Mouse (Mus musculus): ENCODE measurements at regions not wholly inside any gene's neighbourhood (a gene's known extent, or its start where the extent isn't known, plus 50 kb on each side); places are given as distances from the start of the nearest gene placed in this dataset.

- Histone ChIP-seq H3K4me1 (replicated peaks; ENCODE audit: control insufficient read depth, insufficient read depth, low read length) (no peaks in the 10 kb centered on the region), H3K27me3 (replicated peaks; ENCODE audit: control insufficient read depth, insufficient read depth, low read length) (no peaks in the 10 kb centered on the region), H3K36me3 (ENCODE audit: control insufficient read depth, insufficient read depth) (no peaks in the 10 kb centered on the region), H3K4me3 (replicated peaks; ENCODE audit: low read length) (no peak overlapping the region), H3K27ac (ENCODE audit: low read length) (no peak overlapping the region), H3K4me2 (ENCODE audit: low read length) (no peak overlapping the region), H3K9me3 (ENCODE audit: control insufficient read depth, low read length) (no peaks in the 10 kb centered on the region), H3K9ac (replicated peaks; ENCODE audit: low read depth, low read length) (no peak overlapping the region)
- ATAC-seq: no peak
- 91% methylated on average over 3 of the region's 3 CpGs for WGBS
Measured at GRCm38 (mm10) chr2:178869160-178869559, 438.8 kb downstream of the Cdh26 start.

- H3K4me2 ChIP-seq (ENCODE audit: low read length): no peak overlapping the region
- no peak overlapping the region for H3K4me3 ChIP-seq (replicated peaks; ENCODE audit: low read length)
- no peaks in the 10 kb centered on the region for H3K36me3 ChIP-seq (ENCODE audit: control insufficient read depth, insufficient read depth)
- no peaks in the 10 kb centered on the region for H3K27me3 ChIP-seq (replicated peaks; ENCODE audit: control insufficient read depth, insufficient read depth, low read length)
- WGBS: 79% methylated on average over 12 of the region's 12 CpGs
- no peaks in the 10 kb centered on the region for H3K4me1 ChIP-seq (replicated peaks; ENCODE audit: control insufficient read depth, insufficient read depth, low read length)
- H3K9ac ChIP-seq (replicated peaks; ENCODE audit: low read depth, low read length): no peak overlapping the region
- no peaks in the 10 kb centered on the region for H3K9me3 ChIP-seq (ENCODE audit: control insufficient read depth, low read length)
- H3K27ac ChIP-seq (ENCODE audit: low read length): no peak overlapping the region
- no peak for ATAC-seq
Measured at GRCm38 (mm10) chr2:178878436-178878835, 448.1 kb downstream of the Cdh26 start.

GRCm38 (mm10) chr2:178885686-178886085 lies 455.4 kb downstream of the Cdh26 start:
- WGBS: 53% methylated on average over 5 of the region's 5 CpGs
- no peak overlapping the region for H3K9ac ChIP-seq (replicated peaks; ENCODE audit: low read depth, low read length)
- ATAC-seq: no peak
- H3K4me1 ChIP-seq (replicated peaks; ENCODE audit: control insufficient read depth, insufficient read depth, low read length): no peaks in the 10 kb centered on the region
- no peak overlapping the region for H3K4me2 ChIP-seq (ENCODE audit: low read length)
- no peak overlapping the region for H3K4me3 ChIP-seq (replicated peaks; ENCODE audit: low read length)
- no peaks in the 10 kb centered on the region for H3K27me3 ChIP-seq (replicated peaks; ENCODE audit: control insufficient read depth, insufficient read depth, low read length)
- no peak overlapping the region for H3K27ac ChIP-seq (ENCODE audit: low read length)
- no peaks in the 10 kb centered on the region for H3K9me3 ChIP-seq (ENCODE audit: control insufficient read depth, low read length)
- no peaks in the 10 kb centered on the region for H3K36me3 ChIP-seq (ENCODE audit: control insufficient read depth, insufficient read depth)

GRCm38 (mm10) chr2:178888704-178889103 lies 458.4 kb downstream of the Cdh26 start:
- no peak overlapping the region for H3K9ac ChIP-seq (replicated peaks; ENCODE audit: low read depth, low read length)
- no peaks in the 10 kb centered on the region for H3K4me1 ChIP-seq (replicated peaks; ENCODE audit: control insufficient read depth, insufficient read depth, low read length)
- no peak overlapping the region for H3K4me3 ChIP-seq (replicated peaks; ENCODE audit: low read length)
- H3K9me3 ChIP-seq (ENCODE audit: control insufficient read depth, low read length): no peaks in the 10 kb centered on the region
- ATAC-seq: peak; percentile 73
- H3K4me2 ChIP-seq (ENCODE audit: low read length): no peak overlapping the region
- H3K27me3 ChIP-seq (replicated peaks; ENCODE audit: control insufficient read depth, insufficient read depth, low read length): no peaks in the 10 kb centered on the region
- WGBS: 50% methylated on average over 6 of the region's 6 CpGs
- no peaks in the 10 kb centered on the region for H3K36me3 ChIP-seq (ENCODE audit: control insufficient read depth, insufficient read depth)
- no peak overlapping the region for H3K27ac ChIP-seq (ENCODE audit: low read length)

- H3K4me1 ChIP-seq (replicated peaks; ENCODE audit: control insufficient read depth, insufficient read depth, low read length): no peaks in the 10 kb centered on the region
- H3K4me2 ChIP-seq (ENCODE audit: low read length): no peak overlapping the region
- no peak for ATAC-seq
- H3K27ac ChIP-seq (ENCODE audit: low read length): no peak overlapping the region
- 91% methylated on average over 5 of the region's 5 CpGs for WGBS
- H3K9ac ChIP-seq (replicated peaks; ENCODE audit: low read depth, low read length): no peak overlapping the region
- no peaks in the 10 kb centered on the region for H3K27me3 ChIP-seq (replicated peaks; ENCODE audit: control insufficient read depth, insufficient read depth, low read length)
- H3K36me3 ChIP-seq (ENCODE audit: control insufficient read depth, insufficient read depth): no peaks in the 10 kb centered on the region
- H3K9me3 ChIP-seq (ENCODE audit: control insufficient read depth, low read length): no peaks in the 10 kb centered on the region
- H3K4me3 ChIP-seq (replicated peaks; ENCODE audit: low read length): no peak overlapping the region
Measured at GRCm38 (mm10) chr2:178902397-178902796, 472.1 kb downstream of the Cdh26 start.

- Histone ChIP-seq H3K27me3 (replicated peaks; ENCODE audit: control insufficient read depth, insufficient read depth, low read length) (no peaks in the 10 kb centered on the region), H3K9ac (replicated peaks; ENCODE audit: low read depth, low read length) (no peak overlapping the region), H3K27ac (ENCODE audit: low read length) (peak overlapping the region; percentile 3; the same call in 1 of the 2 replicates)
Measured at GRCm38 (mm10) chr2:178909325-178909724, 479.0 kb downstream of the Cdh26 start.

GRCm38 (mm10) chr2:178911646-178912045 lies 481.3 kb downstream of the Cdh26 start:
- H3K27ac ChIP-seq (ENCODE audit: low read length): no peak overlapping the region
- H3K27me3 ChIP-seq (replicated peaks; ENCODE audit: control insufficient read depth, insufficient read depth, low read length): no peaks in the 10 kb centered on the region
- WGBS: 75% methylated on average over 3 of the region's 3 CpGs
- no peak for ATAC-seq
- no peaks in the 10 kb centered on the region for H3K36me3 ChIP-seq (ENCODE audit: control insufficient read depth, insufficient read depth)
- H3K4me3 ChIP-seq (replicated peaks; ENCODE audit: low read length): no peak overlapping the region
- no peak overlapping the region for H3K4me2 ChIP-seq (ENCODE audit: low read length)
- peaks cover 6% of the 10 kb centered on the region for H3K4me1 ChIP-seq (replicated peaks; ENCODE audit: control insufficient read depth, insufficient read depth, low read length)
- H3K9ac ChIP-seq (replicated peaks; ENCODE audit: low read depth, low read length): no peak overlapping the region
- no peaks in the 10 kb centered on the region for H3K9me3 ChIP-seq (ENCODE audit: control insufficient read depth, low read length)

More at GRCm38 (mm10) chr2:178909325-178909724, 479.0 kb downstream of the Cdh26 start:
- no peak overlapping the region for H3K4me3 ChIP-seq (replicated peaks; ENCODE audit: low read length)
- no peaks in the 10 kb centered on the region for H3K36me3 ChIP-seq (ENCODE audit: control insufficient read depth, insufficient read depth)
- ATAC-seq: peak; percentile 65
- WGBS: 38% methylated on average over 7 of the region's 7 CpGs
- peaks cover 6% of the 10 kb centered on the region for H3K4me1 ChIP-seq (replicated peaks; ENCODE audit: control insufficient read depth, insufficient read depth, low read length)
- H3K4me2 ChIP-seq (ENCODE audit: low read length): no peak overlapping the region
- H3K9me3 ChIP-seq (ENCODE audit: control insufficient read depth, low read length): no peaks in the 10 kb centered on the region

GRCm38 (mm10) chr2:178916316-178917033 lies 486.1 kb downstream of the Cdh26 start:
- H3K9ac ChIP-seq (replicated peaks; ENCODE audit: low read depth, low read length): no peak overlapping the region
- H3K4me3 ChIP-seq (replicated peaks; ENCODE audit: low read length): no peak overlapping the region
- H3K4me2 ChIP-seq (ENCODE audit: low read length): no peak overlapping the region
- no peak overlapping the region for H3K27ac ChIP-seq (ENCODE audit: low read length)
- no peaks in the 10 kb centered on the region for H3K27me3 ChIP-seq (replicated peaks; ENCODE audit: control insufficient read depth, insufficient read depth, low read length)
- no peaks in the 10 kb centered on the region for H3K9me3 ChIP-seq (ENCODE audit: control insufficient read depth, low read length)
- peaks cover 3% of the 10 kb centered on the region; the same call in 1 of the 2 replicates for H3K4me1 ChIP-seq (replicated peaks; ENCODE audit: control insufficient read depth, insufficient read depth, low read length)
- H3K36me3 ChIP-seq (ENCODE audit: control insufficient read depth, insufficient read depth): no peaks in the 10 kb centered on the region
- no peak for ATAC-seq
- whole genome bisulfite sequencing: 67% methylated on average over 6 of the region's 6 CpGs

GRCm38 (mm10) chr2:178924456-178925115 lies 494.3 kb downstream of the Cdh26 start:
- 77% methylated on average over 4 of the region's 4 CpGs for WGBS
- Histone ChIP-seq H3K36me3 (ENCODE audit: control insufficient read depth, insufficient read depth) (no peaks in the 10 kb centered on the region), H3K4me3 (replicated peaks; ENCODE audit: low read length) (no peak overlapping the region), H3K4me2 (ENCODE audit: low read length) (no peak overlapping the region), H3K9ac (replicated peaks; ENCODE audit: low read depth, low read length) (no peak overlapping the region), H3K27ac (ENCODE audit: low read length) (no peak overlapping the region), H3K27me3 (replicated peaks; ENCODE audit: control insufficient read depth, insufficient read depth, low read length) (no peaks in the 10 kb centered on the region), H3K4me1 (replicated peaks; ENCODE audit: control insufficient read depth, insufficient read depth, low read length) (peaks cover 3% of the 10 kb centered on the region; the same call in 1 of the 2 replicates), H3K9me3 (ENCODE audit: control insufficient read depth, low read length) (no peaks in the 10 kb centered on the region)
- ATAC-seq: no peak

All from forebrain, embryonic 16.5 days (tissue).